Mouse (Mus musculus) kidney, postnatal 25 days (tissue): ENCODE data around the gene Dcaf15.

Source experiments
- DNase-seq, 2 experiments: peaks; one replicate each; pipeline ENCODE4 v3.0.0; 2021; ENCODE audit warnings: mixed read lengths in 2 of 2

The Dcaf15 gene

DNA sequence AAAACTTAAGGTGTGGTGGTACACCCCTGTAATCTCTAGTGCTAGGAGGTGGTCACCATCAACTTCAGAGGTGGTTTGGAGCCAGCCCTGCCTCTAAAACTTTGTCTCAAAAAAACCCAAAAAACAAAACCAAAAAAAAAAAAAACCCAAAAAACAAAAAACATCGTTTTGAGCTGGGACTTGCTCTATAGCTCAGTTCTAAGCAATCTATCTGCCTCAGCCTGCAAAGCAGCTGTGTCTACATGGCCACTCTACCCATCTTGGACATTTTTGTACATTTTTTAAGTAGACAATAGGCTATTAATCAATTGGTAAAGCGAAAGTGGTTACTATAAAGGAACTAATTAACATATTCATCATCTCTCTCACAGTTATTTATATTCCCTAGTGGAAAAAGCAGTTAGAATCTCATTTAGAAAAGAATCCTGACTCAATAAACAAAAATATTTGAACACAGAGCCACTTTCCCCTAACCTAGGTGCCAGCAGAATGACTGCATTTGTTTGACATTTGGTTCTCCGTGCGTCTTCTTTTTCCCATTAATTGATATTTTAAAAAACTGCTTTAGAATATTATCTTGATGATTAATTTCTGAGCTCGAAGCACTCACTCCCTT is 39.0 kb downstream of the Dcaf15 start:
- DNase-seq: no peak

DNA sequence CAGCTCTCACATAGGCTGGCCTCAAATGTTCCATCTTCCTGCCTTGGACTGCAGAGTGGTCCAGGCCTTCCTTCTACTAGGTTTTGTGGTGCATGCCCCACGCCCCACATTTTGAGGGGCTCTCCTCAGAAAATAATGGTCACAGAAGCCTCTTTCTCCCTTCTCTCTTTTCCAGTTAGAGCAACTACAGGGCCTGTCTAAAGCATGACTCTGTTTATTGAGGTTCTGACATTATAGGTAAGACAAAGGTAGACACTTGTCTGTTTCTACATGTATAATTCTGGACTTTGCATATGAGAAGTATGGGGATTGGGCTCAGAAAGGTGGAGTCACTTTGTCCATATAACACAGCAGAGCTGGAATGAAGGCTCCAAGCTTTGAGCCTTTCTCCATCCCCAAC is 39.5 kb downstream of the Dcaf15 start, which contains the start of gene Gm10643:
TSS of gene Gm10643 (minus strand) at position 101 of the 400 bp plus-strand sequence.
- no peak for DNase-seq

DNA sequence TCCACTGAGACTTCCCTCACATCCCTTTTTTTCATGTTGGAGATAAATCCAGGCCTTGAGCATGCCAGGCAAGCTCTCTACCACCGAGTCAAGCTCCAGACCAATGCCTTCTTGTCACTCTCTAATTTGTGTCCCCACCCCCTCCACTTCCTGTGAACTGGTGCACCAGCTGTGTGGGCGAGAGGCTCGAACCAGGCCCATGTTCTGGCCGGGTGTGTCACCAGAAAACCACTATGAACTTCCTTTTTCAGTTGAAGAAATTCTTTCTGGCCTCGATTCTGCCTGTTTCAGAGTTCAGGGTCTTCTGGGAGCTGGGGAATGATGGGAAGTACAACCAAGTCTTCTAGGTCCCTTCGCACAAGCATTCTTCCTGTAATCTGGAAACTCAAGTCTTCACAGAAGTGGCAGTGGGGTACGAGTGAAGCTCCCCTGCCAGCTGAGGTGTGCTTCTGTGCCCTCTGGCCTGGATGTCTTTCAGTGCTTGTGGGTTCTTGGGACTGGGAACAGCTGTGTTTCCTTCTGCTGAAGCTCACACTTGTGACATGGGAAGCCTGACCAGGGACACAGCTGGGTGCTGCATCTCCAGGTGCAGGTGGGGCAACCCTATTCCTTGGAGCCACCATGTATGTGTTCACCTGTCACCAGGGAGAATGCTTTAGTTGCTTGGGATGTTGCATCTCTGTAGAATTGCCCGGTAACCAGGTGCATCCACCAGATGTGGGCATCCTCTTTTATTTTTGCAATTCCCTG is 40.5 kb downstream of the Dcaf15 start:
- no peak for DNase-seq

DNA sequence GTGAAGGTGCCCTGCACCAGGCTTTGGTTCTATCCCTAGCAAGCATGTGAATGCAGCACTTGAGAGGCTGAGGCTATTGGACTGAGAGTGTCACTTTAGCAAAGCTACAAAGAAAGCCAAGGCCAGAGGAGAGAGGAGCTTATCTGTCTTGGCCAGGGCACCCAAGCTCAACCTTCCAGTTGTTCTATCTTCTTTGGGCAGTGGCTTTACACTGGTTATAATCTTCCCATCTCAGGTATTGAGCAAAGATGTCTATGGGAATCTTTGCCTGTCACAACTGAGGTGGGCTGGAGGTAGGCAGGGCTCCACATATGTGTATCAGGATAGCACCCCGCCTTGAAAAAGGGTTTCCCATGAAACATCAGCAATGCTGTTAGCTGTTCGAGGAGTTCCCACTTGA is 44.3 kb downstream of the Dcaf15 start:
- DNase-seq: no peak

DNA sequence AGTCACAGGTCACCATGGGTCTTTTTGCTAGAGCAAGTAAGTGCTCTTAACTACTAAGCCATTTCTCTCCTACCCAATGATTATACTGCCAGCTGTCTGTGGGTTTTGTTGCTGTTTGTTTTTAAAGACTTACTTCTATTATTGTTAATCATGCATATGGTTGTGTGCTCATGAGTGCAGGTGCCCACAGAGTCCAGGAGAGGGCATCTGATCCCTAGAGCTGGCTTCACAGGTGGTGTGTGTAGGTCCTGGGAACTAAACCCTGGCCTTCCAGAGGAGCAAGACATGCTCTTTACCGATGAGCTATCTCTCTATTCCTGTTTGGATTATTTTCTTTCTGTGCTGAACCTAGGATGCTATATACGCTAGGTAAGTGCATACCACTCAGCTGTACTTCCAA is 45.3 kb downstream of the Dcaf15 start:
- no peak for DNase-seq

DNA sequence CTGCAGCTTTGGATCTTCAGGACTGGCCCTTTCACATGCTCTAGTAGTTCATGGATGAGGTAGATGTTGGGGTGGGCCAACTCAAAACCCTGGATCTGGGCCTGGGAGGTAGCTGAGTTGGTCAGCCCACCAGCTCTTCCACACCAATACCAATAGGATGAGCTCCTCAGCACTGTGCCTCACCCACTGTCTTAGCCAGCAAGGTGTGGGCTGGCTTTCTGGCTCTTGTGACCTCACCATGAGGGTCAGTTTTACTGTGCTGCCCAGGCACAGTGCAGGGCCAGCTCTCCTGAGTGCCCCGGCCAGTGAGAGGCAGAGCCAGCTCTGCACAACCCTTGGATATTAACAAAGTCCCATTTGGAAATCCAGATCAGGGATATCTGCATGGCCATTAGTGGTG is 46.7 kb downstream of the Dcaf15 start:
- no peak for DNase-seq

DNA sequence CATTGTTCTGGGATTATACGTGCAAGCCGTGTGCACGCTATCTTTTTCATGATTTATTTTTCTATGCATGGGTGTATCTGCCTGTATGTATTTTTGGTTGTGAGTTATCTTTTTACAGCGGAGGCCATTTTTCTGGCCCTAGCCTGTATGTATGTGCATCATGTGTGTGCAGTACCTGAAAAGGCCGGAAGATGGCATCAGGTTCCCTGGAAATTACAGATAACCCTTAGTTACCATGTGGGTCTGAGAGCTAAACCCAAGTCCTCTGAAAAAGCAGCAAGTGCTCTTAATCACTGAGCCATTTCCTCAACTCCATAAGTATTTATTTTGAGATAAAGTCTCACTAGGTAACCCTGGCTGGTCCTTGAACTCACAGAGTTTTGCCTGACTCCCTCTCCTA is 51.3 kb downstream of the Dcaf15 start:
- DNase-seq: no peak

DNA sequence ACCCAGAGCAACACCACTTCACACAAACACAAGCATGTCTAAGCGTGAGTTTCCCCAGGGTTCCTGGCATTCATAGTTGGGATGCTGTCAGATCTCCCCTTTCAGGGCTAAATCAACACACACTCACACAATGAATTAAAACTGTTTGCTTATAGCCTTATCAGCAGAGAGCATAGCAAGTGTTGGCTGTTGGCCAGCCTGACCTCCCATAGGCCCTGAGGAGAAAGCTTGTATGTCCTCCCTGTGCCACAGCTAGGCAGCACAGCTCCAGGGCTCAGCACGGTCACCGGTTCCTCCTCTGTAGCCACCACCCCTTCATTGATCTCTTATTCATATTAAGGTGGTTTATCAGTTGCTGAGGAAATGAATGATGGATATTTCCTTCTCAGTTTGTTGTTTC is 51.8 kb downstream of the Dcaf15 start:
- DNase-seq: no peak

DNA sequence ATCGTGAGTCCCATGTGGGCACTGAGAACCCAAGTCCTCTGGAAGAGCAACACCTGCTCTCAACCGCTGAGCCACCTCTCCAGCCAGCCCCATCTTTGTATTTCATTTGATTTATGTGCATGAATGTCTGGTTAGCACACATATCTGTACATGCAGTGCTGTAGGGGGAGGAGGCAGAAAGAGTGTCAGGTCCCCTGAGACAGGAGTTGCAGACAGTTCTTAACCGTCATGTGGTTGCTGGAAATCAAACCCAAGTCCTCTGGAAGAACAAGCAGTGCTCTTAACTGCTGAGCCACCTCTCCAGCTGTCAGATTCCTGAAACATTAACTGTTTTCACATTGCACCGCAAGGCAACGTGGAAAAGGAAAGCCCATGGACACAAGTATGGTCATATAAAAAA is 56.4 kb downstream of the Dcaf15 start:
- DNase-seq: no peak
